10 mouse cellular contexts compared by ENCODE assay signal in genomic region chr17:43325986-43326671, GRCm38 (mm10). TPM values are rescaled to one million over a fixed set of nuclear protein-coding genes. Genes with fewer than 3 reads are reported as not detected.
A peak's percentile ranks its signal among the peaks of the same experiment; 100 is the strongest.
DNase-seq lines count a peak whose midpoint lies in the region; ATAC-seq and TF ChIP-seq lines count a peak whose summit lies in the region.
"Had no signal": no experiment of that assay in that cellular context is flagged by ENCODE, and none has a peak within 500 bp of the region (broad histone marks: within the 10 kb centered on the region; RNA-seq: fewer than 3 reads in every experiment).

No protein-coding gene starts in this region.

- H3K79me2 ChIP-seq in heart, adult 2 months (replicated peaks; ENCODE audit: control insufficient read depth, insufficient read depth, low read length) = peaks cover 2% of the 10 kb centered on the region; the same call in 1 of the 2 replicates

- no peak for TF ChIP-seq EP300 in heart, adult 2 months (IDR thresholded peaks at IDR 0.05; ENCODE audit: insufficient read depth, low read depth, low read length)

- no peak overlapping the region; the same call in 1 of the 2 replicates for H3K4me3 ChIP-seq in heart, embryonic 16.5 days (ENCODE audit: low read length)
- no peak overlapping the region for H3K4me3 ChIP-seq in heart, adult 2 months
- H3K4me3 ChIP-seq in forebrain, embryonic 10.5 days = peak overlapping the region; percentile 53
- H3K4me3 ChIP-seq in intestine, postnatal 0 days (ENCODE audit: low read depth, low read length) = no peak overlapping the region; the same call in 1 of the 2 replicates
- H3K4me3 ChIP-seq in midbrain, embryonic 15.5 days = no peak overlapping the region

- H3K36me3 ChIP-seq in heart, embryonic 16.5 days (ENCODE audit: control insufficient read depth, insufficient read depth) = no peaks in the 10 kb centered on the region
- no peaks in the 10 kb centered on the region for H3K36me3 ChIP-seq in heart, adult 2 months (ENCODE audit: control insufficient read depth, insufficient read depth, low read length)
- H3K36me3 ChIP-seq in forebrain, embryonic 10.5 days (replicated peaks) = no peaks in the 10 kb centered on the region
- H3K36me3 ChIP-seq in intestine, postnatal 0 days (ENCODE audit: control insufficient read depth, insufficient read depth) = no peaks in the 10 kb centered on the region
- no peaks in the 10 kb centered on the region for H3K36me3 ChIP-seq in midbrain, embryonic 15.5 days (replicated peaks)

- H3K4me2 ChIP-seq in heart, embryonic 16.5 days (ENCODE audit: low read depth, low read length) = peak overlapping the region; percentile 78
- peak overlapping the region; percentile 60; the same call in 1 of the 2 replicates for H3K4me2 ChIP-seq in intestine, postnatal 0 days (replicated peaks; ENCODE audit: low read depth)
- peak overlapping the region; percentile 71; the same call in 1 of the 2 replicates for H3K4me2 ChIP-seq in midbrain, embryonic 15.5 days

- DNase-seq in heart, adult 2 months = no peak
- no peak for DNase-seq in forebrain, embryonic 10.5 days (ENCODE audit: extremely low spot score, low spot score)
- DNase-seq in cerebellum, postnatal 25 days = no peak
- no peak for DNase-seq in ovary, postnatal 14 days (ENCODE audit: low spot score)
- no peak for DNase-seq in testis, postnatal 14 days (ENCODE audit: low spot score)

- intact Hi-C loops in heart, adult 2 months (cut with DNase I) = loop anchor here (1.0 to 5.0 kb wide), 4 partner anchors 35 to 132 kb away; partner anchors contain the start of gene Adgrf5

- H3K9me3 ChIP-seq in heart, embryonic 16.5 days (replicated peaks; ENCODE audit: control insufficient read depth, low read length) = no peaks in the 10 kb centered on the region; the same call in 1 of the 2 replicates
- H3K9me3 ChIP-seq in forebrain, embryonic 10.5 days = 0 out of 2 replicates have a peak, but pooled peaks cover 3% of the 10 kb centered on the region
- no peaks in the 10 kb centered on the region for H3K9me3 ChIP-seq in intestine, postnatal 0 days (ENCODE audit: control insufficient read depth)
- no peaks in the 10 kb centered on the region for H3K9me3 ChIP-seq in midbrain, embryonic 15.5 days

- H3K27ac ChIP-seq in heart, embryonic 16.5 days (ENCODE audit: low read length) = no peak overlapping the region
- H3K27ac ChIP-seq in heart, adult 2 months = no peak overlapping the region
- H3K27ac ChIP-seq in forebrain, embryonic 10.5 days = peak overlapping the region; percentile 89
- no peak overlapping the region for H3K27ac ChIP-seq in intestine, postnatal 0 days (ENCODE audit: low read depth, low read length)
- H3K27ac ChIP-seq in midbrain, embryonic 15.5 days = no peak overlapping the region

- H3K4me1 ChIP-seq in heart, embryonic 16.5 days (ENCODE audit: control insufficient read depth, insufficient read depth, low read length) = peaks cover 5% of the 10 kb centered on the region
- H3K4me1 ChIP-seq in heart, adult 2 months (ENCODE audit: control insufficient read depth, insufficient read depth, low read length) = peaks cover 3% of the 10 kb centered on the region
- H3K4me1 ChIP-seq in forebrain, embryonic 10.5 days = peaks cover 20% of the 10 kb centered on the region
- H3K4me1 ChIP-seq in intestine, postnatal 0 days (replicated peaks; ENCODE audit: control insufficient read depth, insufficient read depth, low read length) = no peaks in the 10 kb centered on the region
- peaks cover 8% of the 10 kb centered on the region for H3K4me1 ChIP-seq in midbrain, embryonic 15.5 days

- TF ChIP-seq CTCF in heart, adult 2 months (IDR thresholded peaks at IDR 0.05) = no peak
- TF ChIP-seq CTCF in intestine, postnatal 0 days (IDR thresholded peaks at IDR 0.05; ENCODE audit: low read depth) = no peak

- H3K9ac ChIP-seq in heart, embryonic 16.5 days (ENCODE audit: low read length) = 0 out of 2 replicates have a peak overlapping the region, but pooled peaks have one; percentile 19
- no peak overlapping the region for H3K9ac ChIP-seq in heart, adult 2 months (ENCODE audit: low read depth, low read length)
- H3K9ac ChIP-seq in intestine, postnatal 0 days (ENCODE audit: low read depth, low read length) = no peak overlapping the region
- no peak overlapping the region for H3K9ac ChIP-seq in midbrain, embryonic 15.5 days

- TF ChIP-seq POLR2A in heart, adult 2 months (IDR thresholded peaks at IDR 0.05; ENCODE audit: insufficient read depth, low read depth, low read length) = no peak

- WGBS in heart, embryonic 16.5 days = 49% methylated on average over 7 of the region's 7 CpGs
- 62% methylated on average over 7 of the region's 7 CpGs for WGBS in heart, adult 2 months
- 50% methylated on average over 7 of the region's 7 CpGs for WGBS in forebrain, embryonic 10.5 days
- WGBS in intestine, postnatal 0 days = 37% methylated on average over 7 of the region's 7 CpGs
- WGBS in midbrain, embryonic 15.5 days = 44% methylated on average over 7 of the region's 7 CpGs

- no peak for ATAC-seq in heart, embryonic 16.5 days (replicated peaks; ENCODE audit: extremely low read depth, insufficient read depth, low FRiP score)
- peak; percentile 48 for ATAC-seq in intestine, postnatal 0 days
- ATAC-seq in midbrain, embryonic 15.5 days (replicated peaks) = peak; percentile 55; the same call in 1 of the 2 replicates

- H3K27me3 ChIP-seq in heart, embryonic 16.5 days (ENCODE audit: control insufficient read depth, insufficient read depth, low read length) = no peaks in the 10 kb centered on the region
- peaks cover 4% of the 10 kb centered on the region; the same call in 1 of the 2 replicates for H3K27me3 ChIP-seq in heart, adult 2 months (ENCODE audit: control insufficient read depth, insufficient read depth, low read length)
- H3K27me3 ChIP-seq in forebrain, embryonic 10.5 days (ENCODE audit: poor library complexity, severe bottlenecking) = no peaks in the 10 kb centered on the region
- no peaks in the 10 kb centered on the region for H3K27me3 ChIP-seq in intestine, postnatal 0 days (replicated peaks; ENCODE audit: control insufficient read depth, insufficient read depth, low read length)
- H3K27me3 ChIP-seq in midbrain, embryonic 15.5 days (replicated peaks) = no peaks in the 10 kb centered on the region

RNA-seq across cellular contexts. Expression of gene Adgrf5, which starts 34.1 kb away (rescaled TPM):
- polyA plus RNA-seq in heart, embryonic 16.5 days (2015; fragmentation: Nextera tagmentation; extraction: Ambion mirVana) = 21.5 and 26.3 TPM in 2 replicates
- total RNA-seq in heart, adult 2 months (2021) = 100 to 1,000 TPM; 184 to 231 TPM
- polyA plus RNA-seq in heart, adult 2 months (2012; rRNA removed) = 57.7 and 116 TPM in 2 replicates
- 6.0 and 8.0 TPM in 2 replicates for polyA plus RNA-seq in forebrain, embryonic 10.5 days (2016; fragmentation: Nextera tagmentation; extraction: Ambion mirVana)
- 3.7 and 4.2 TPM in 2 replicates for polyA plus RNA-seq in intestine, postnatal 0 days (2015; fragmentation: Nextera tagmentation; extraction: Ambion mirVana)
- 9.6 and 9.9 TPM in 2 replicates for polyA plus RNA-seq in midbrain, embryonic 15.5 days (2015; fragmentation: Nextera tagmentation; extraction: Ambion mirVana)

RNA-seq across cellular contexts. Expression of gene Adgrf1, which starts 56.0 kb away (rescaled TPM):
- not detected in 2 replicates for polyA plus RNA-seq in heart, embryonic 16.5 days (2015; fragmentation: Nextera tagmentation; extraction: Ambion mirVana)
- total RNA-seq in heart, adult 2 months (2021) = not detected
- 0.02 and 0.12 TPM in 2 replicates for polyA plus RNA-seq in heart, adult 2 months (2012; rRNA removed)
- not detected in 2 replicates for polyA plus RNA-seq in forebrain, embryonic 10.5 days (2016; fragmentation: Nextera tagmentation; extraction: Ambion mirVana)
- polyA plus RNA-seq in intestine, postnatal 0 days (2015; fragmentation: Nextera tagmentation; extraction: Ambion mirVana) = 0.38 and 0.55 TPM in 2 replicates
- polyA plus RNA-seq in midbrain, embryonic 15.5 days (2015; fragmentation: Nextera tagmentation; extraction: Ambion mirVana) = not detected in 2 replicates
- total RNA-seq: gastrocnemius, postnatal 4 days; left cerebral cortex, postnatal 36 days had no signal
